ENCODE assay signal across 9 mouse cellular contexts in the genomic region with DNA sequence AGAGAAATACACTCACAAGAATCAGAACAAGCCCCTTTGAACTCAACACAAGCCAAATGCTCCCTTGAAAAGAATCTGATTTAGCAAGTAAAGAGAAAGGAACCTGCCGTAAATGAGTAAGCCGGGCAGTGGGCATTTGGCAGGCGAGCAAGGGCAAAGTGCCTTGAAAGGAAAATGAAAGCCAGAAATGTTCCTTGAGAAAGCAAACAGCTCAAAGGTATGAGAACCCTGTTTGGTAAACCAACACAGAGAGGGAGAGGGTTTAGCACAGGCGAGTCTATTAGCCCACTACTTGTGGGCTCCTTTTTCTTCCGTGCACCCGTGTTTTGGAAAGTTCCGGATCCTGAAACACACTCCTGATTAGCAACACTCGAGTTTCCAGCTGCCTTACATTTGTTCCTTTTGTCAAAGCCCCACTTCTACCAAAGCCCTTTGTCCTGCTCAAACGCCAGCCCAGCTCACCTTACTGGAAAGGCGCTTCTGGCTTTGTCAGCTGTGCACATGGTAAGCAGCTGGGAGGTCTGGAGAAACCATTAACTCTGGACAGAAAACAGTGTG.
A peak's percentile ranks its signal among the peaks of the same experiment; 100 is the strongest.
DNase-seq lines count a peak whose midpoint lies in the region; ATAC-seq and TF ChIP-seq lines count a peak whose summit lies in the region.
"Had no signal": no experiment of that assay in that cellular context is flagged by ENCODE, and none has a peak within 500 bp of the region (broad histone marks: within the 10 kb centered on the region; RNA-seq: fewer than 3 reads in every experiment).

No protein-coding gene starts in this region.

- 30% methylated on average over 10 of the region's 10 CpGs for WGBS in hindbrain, embryonic 16.5 days
- WGBS in lung, embryonic 16.5 days = 48% methylated on average over 10 of the region's 10 CpGs
- 42% methylated on average over 10 of the region's 10 CpGs for WGBS in cerebellum, adult 2 months

- no peak for TF ChIP-seq POLR2A in cerebellum, adult 2 months (IDR thresholded peaks at IDR 0.05; ENCODE audit: borderline replicate concordance, insufficient read depth, low read length)

- H3K27ac ChIP-seq in gastrocnemius, adult 2 months = peak overlapping the region; percentile 2; the same call in 1 of the 2 replicates
- H3K27ac ChIP-seq in hindbrain, embryonic 16.5 days (ENCODE audit: low read depth, low read length) = peak overlapping the region; percentile 29; the same call in 1 of the 2 replicates
- peak overlapping the region; percentile 84 for H3K27ac ChIP-seq in lung, embryonic 16.5 days (ENCODE audit: low read length)
- no peak overlapping the region for H3K27ac ChIP-seq in cerebellum, adult 2 months (ENCODE audit: insufficient read depth, low read length)

- H3K27me3 ChIP-seq in hindbrain, embryonic 16.5 days (replicated peaks; ENCODE audit: control insufficient read depth, insufficient read depth, low read length) = no peaks in the 10 kb centered on the region
- H3K27me3 ChIP-seq in lung, embryonic 16.5 days (ENCODE audit: control insufficient read depth, insufficient read depth, low read depth, low read length) = no peaks in the 10 kb centered on the region
- no peaks in the 10 kb centered on the region for H3K27me3 ChIP-seq in cerebellum, adult 2 months (ENCODE audit: control insufficient read depth, insufficient read depth, low read length)

- intact Hi-C loops in gastrocnemius, adult 2 months (cut with DNase I) = no loop called here

- H3K4me2 ChIP-seq in hindbrain, embryonic 16.5 days (ENCODE audit: low read length) = peak overlapping the region; percentile 45
- H3K4me2 ChIP-seq in lung, embryonic 16.5 days (ENCODE audit: low read depth, low read length) = peak overlapping the region; percentile 55

- no peak overlapping the region; the same call in 1 of the 2 replicates for H3K9ac ChIP-seq in hindbrain, embryonic 16.5 days (ENCODE audit: low read depth, low read length)
- H3K9ac ChIP-seq in lung, embryonic 16.5 days (ENCODE audit: low read length) = peak overlapping the region; percentile 44; the same call in 1 of the 2 replicates

- no peak for ATAC-seq in hindbrain, embryonic 16.5 days
- ATAC-seq in lung, embryonic 16.5 days (ENCODE audit: low read depth) = peak; percentile 30; the same call in 1 of the 2 replicates
- no peak for ATAC-seq in CD4-positive, CD25-positive, alpha-beta regulatory T cell, adult 4 months

- no peak for TF ChIP-seq CTCF in gastrocnemius, adult 2 months (IDR thresholded peaks at IDR 0.05)
- no peak for TF ChIP-seq CTCF in cerebellum, adult 2 months (IDR thresholded peaks at IDR 0.05; ENCODE audit: borderline replicate concordance, insufficient read depth, low read depth, low read length)

- peak overlapping the region; percentile 64 for H3K4me3 ChIP-seq in gastrocnemius, adult 2 months
- no peak overlapping the region for H3K4me3 ChIP-seq in hindbrain, embryonic 16.5 days (ENCODE audit: low read length)
- H3K4me3 ChIP-seq in lung, embryonic 16.5 days (ENCODE audit: low read length) = peak overlapping the region; percentile 36
- H3K4me3 ChIP-seq in cerebellum, adult 2 months (replicated peaks; ENCODE audit: insufficient read depth, low read depth, low read length) = no peak overlapping the region
- H3K4me3 ChIP-seq: erythroblast, embryonic 14.5 days had no signal

- H3K36me3 ChIP-seq in hindbrain, embryonic 16.5 days (ENCODE audit: control insufficient read depth, insufficient read depth, low read length) = no peaks in the 10 kb centered on the region
- H3K36me3 ChIP-seq in lung, embryonic 16.5 days (ENCODE audit: control insufficient read depth, insufficient read depth, low read length) = no peaks in the 10 kb centered on the region

- no peaks in the 10 kb centered on the region for H3K9me3 ChIP-seq in hindbrain, embryonic 16.5 days (ENCODE audit: control insufficient read depth, low read length)
- H3K9me3 ChIP-seq in lung, embryonic 16.5 days (ENCODE audit: control insufficient read depth, low read length) = no peaks in the 10 kb centered on the region

- DNase-seq in gastrocnemius, adult 2 months = peak; percentile 40
- DNase-seq in gastrocnemius, adult 18-20 months (ENCODE audit: low spot score) = no peak
- DNase-seq in embryo, embryonic 9.5 days (ENCODE audit: extremely low spot score) = peak; percentile 37
- no peak for DNase-seq in cerebellum, adult 11 months
- no peak for DNase-seq in cerebellum, adult 2 months

- peaks cover 38% of the 10 kb centered on the region for H3K4me1 ChIP-seq in hindbrain, embryonic 16.5 days (ENCODE audit: control insufficient read depth, insufficient read depth, low read depth, low read length)
- H3K4me1 ChIP-seq in lung, embryonic 16.5 days (replicated peaks; ENCODE audit: control insufficient read depth, insufficient read depth, low read length) = peaks cover 64% of the 10 kb centered on the region
- no peaks in the 10 kb centered on the region for H3K4me1 ChIP-seq in cerebellum, adult 2 months (ENCODE audit: control insufficient read depth, insufficient read depth, low read length)

Comparison
In these comparisons a context has a peak if more than half of its experiments do, and no peak if none do; other contexts are left out.
1. DNase-seq: peak in gastrocnemius, adult 2 months (single experiment) and embryo, embryonic 9.5 days (single experiment); none in gastrocnemius, adult 18-20 months (single experiment), cerebellum, adult 11 months (single experiment) and cerebellum, adult 2 months (0 of 2).
2. H3K4me3 ChIP-seq: peak in gastrocnemius, adult 2 months (single experiment) and lung, embryonic 16.5 days (single experiment); none in hindbrain, embryonic 16.5 days (single experiment) and cerebellum, adult 2 months (single experiment).